Mouse (Mus musculus) forebrain, embryonic 13.5 days (tissue): ENCODE data around the gene Klkb1. TPM values are rescaled to one million over a fixed set of nuclear protein-coding genes. Genes with fewer than 3 reads are reported as not detected.
A peak's percentile ranks its signal among the peaks of the same experiment; 100 is the strongest.

Experiments
- ATAC-seq: fragments of 200-750 bp; cut with Nextera tagmentation; 2 replicates; pipeline ENCODE4 v1.8.0; 2017
- H3K27ac ChIP-seq: fragments of 300-500 bp; sonication (generic); 2 replicates; pipeline ENCODE4 v1.5.1; 2015; ENCODE audit warnings: inconsistent platforms, mild to moderate bottlenecking, moderate library complexity
- H3K27me3 ChIP-seq: fragments of 300-500 bp; sonication (generic); 2 replicates; pipeline ENCODE4 v1.6.1; 2015; ENCODE audit warnings: mild to moderate bottlenecking, inconsistent platforms
- H3K36me3 ChIP-seq: fragments of 300-500 bp; sonication (generic); 2 replicates; pipeline ENCODE4 v1.6.1; 2015; ENCODE audit warnings: mild to moderate bottlenecking, inconsistent platforms; ENCODE audit not compliant: poor library complexity, severe bottlenecking
- H3K4me1 ChIP-seq: fragments of 300-500 bp; sonication (generic); 2 replicates; pipeline ENCODE4 v1.6.1; 2015; ENCODE audit warnings: inconsistent platforms
- H3K4me2 ChIP-seq: fragments of 300-500 bp; sonication (generic); 2 replicates; pipeline ENCODE4 v1.6.1; 2015; ENCODE audit warnings: inconsistent platforms, mild to moderate bottlenecking, moderate library complexity
- H3K4me3 ChIP-seq: fragments of 300-500 bp; sonication (generic); 2 replicates; pipeline ENCODE4 v1.5.1; 2015; ENCODE audit warnings: mild to moderate bottlenecking, inconsistent platforms
- H3K9ac ChIP-seq: fragments of 300-500 bp; sonication (generic); 2 replicates; pipeline ENCODE4 v1.6.1; 2015; ENCODE audit warnings: mild to moderate bottlenecking, inconsistent platforms
- H3K9me3 ChIP-seq: fragments of 300-500 bp; sonication (generic); replicated peaks from 2 replicates; pipeline ENCODE4 v1.6.1; 2016; ENCODE audit warnings: inconsistent platforms
- WGBS: fragments of 180-500 bp; shearing (Covaris S2); methylation state at CpG from one replicate; pipeline ENCODE4 v1.1.7; 2015; 5-methylcytosine and 5-hydroxymethylcytosine counted together
- polyA plus RNA-seq: library from polyadenylated mRNA; unstranded; fragments of >200 nt; fragmentation: Nextera tagmentation; extraction: Ambion mirVana; gene quantifications from 2 replicates; pipeline ENCODE4 v1.2.1, GENCODE M21; 2015

The Klkb1 gene
- polyA plus RNA-seq, 1 experiment from 2014 or later = not detected

- Histone ChIP-seq H3K27me3 (no peaks in the 10 kb centered on the region), H3K36me3 (no peaks in the 10 kb centered on the region), H3K4me2 (no peak overlapping the region), H3K9ac (no peak overlapping the region), H3K9me3 (no peaks in the 10 kb centered on the region), H3K4me1 (no peaks in the 10 kb centered on the region), H3K4me3 (no peak overlapping the region), H3K27ac (no peak overlapping the region)
- ATAC-seq = no peak
- WGBS = 42% methylated on average over 8 of the region's 8 CpGs
These were observed 27.7 kb downstream of the Klkb1 start for GRCm38 (mm10) chr8:45266993-45267392.

GRCm38 (mm10) chr8:45264918-45265317, 29.7 kb downstream of the Klkb1 start:
- Histone ChIP-seq H3K27me3 (no peaks in the 10 kb centered on the region), H3K4me2 (no peak overlapping the region), H3K4me1 (no peaks in the 10 kb centered on the region), H3K36me3 (no peaks in the 10 kb centered on the region), H3K9ac (no peak overlapping the region), H3K9me3 (no peaks in the 10 kb centered on the region), H3K27ac (no peak overlapping the region), H3K4me3 (no peak overlapping the region)
- 85% methylated on average over 4 of the region's 4 CpGs for WGBS
- ATAC-seq = no peak

- Histone ChIP-seq H3K27ac (no peak overlapping the region), H3K9ac (no peak overlapping the region), H3K9me3 (no peaks in the 10 kb centered on the region), H3K27me3 (no peaks in the 10 kb centered on the region), H3K4me2 (no peak overlapping the region), H3K4me1 (no peaks in the 10 kb centered on the region), H3K36me3 (no peaks in the 10 kb centered on the region), H3K4me3 (no peak overlapping the region)
- 86% methylated on average over 3 of the region's 3 CpGs for WGBS
- ATAC-seq = no peak
These were observed 31.8 kb downstream of the Klkb1 start for GRCm38 (mm10) chr8:45262851-45263250.

DNA sequence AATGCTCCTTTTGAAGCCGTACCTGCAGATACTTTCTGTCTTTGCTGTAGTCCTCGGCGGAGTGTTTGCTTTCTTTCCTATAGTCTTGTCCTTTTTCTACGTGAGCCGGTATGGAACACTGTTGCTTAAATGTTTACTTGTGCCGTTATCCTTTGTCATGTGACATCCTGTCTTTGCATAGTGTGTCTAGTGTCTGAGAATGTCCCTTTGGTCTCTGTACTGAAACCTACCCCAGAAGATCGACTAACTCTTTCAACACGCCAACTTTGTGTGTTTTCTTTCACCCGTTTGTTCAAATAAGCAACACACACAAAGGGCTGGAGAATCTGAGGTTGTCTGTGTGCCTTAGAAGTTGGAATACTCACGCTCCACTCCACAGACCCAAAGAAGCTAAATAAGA, 32.7 kb downstream of the Klkb1 start, which contains the start of gene F11:
TSS of gene F11 (minus strand) at position 112 of the 400 bp plus-strand sequence.
- 88% methylated on average over 10 of the region's 10 CpGs for WGBS
- no peak for ATAC-seq

GRCm38 (mm10) chr8:45258421-45258820, 36.2 kb downstream of the Klkb1 start:
- H3K27ac ChIP-seq = no peak overlapping the region
- WGBS = 74% methylated on average over 8 of the region's 8 CpGs
- H3K36me3 ChIP-seq = no peaks in the 10 kb centered on the region
- H3K4me1 ChIP-seq = no peaks in the 10 kb centered on the region
- H3K4me3 ChIP-seq = no peak overlapping the region
- H3K4me2 ChIP-seq = no peak overlapping the region
- no peaks in the 10 kb centered on the region for H3K9me3 ChIP-seq
- H3K9ac ChIP-seq = no peak overlapping the region
- ATAC-seq = no peak
- H3K27me3 ChIP-seq = no peaks in the 10 kb centered on the region

More for the DNA sequence above, 32.7 kb downstream of the Klkb1 start, which contains the start of gene F11:
- Histone ChIP-seq H3K4me1 (no peaks in the 10 kb centered on the region), H3K9ac (no peak within 1 kb of the TSS), H3K9me3 (no peaks in the 10 kb centered on the region), H3K27me3 (no peaks in the 10 kb centered on the region), H3K27ac (no peak within 1 kb of the TSS), H3K4me2 (no peak within 1 kb of the TSS), H3K4me3 (no peak within 1 kb of the TSS), H3K36me3 (no peaks in the 10 kb centered on the region)

GRCm38 (mm10) chr8:45255040-45255439, 39.6 kb downstream of the Klkb1 start:
- no peak for ATAC-seq
- WGBS = 88% methylated on average over 12 of the region's 12 CpGs
- no peak overlapping the region for H3K4me2 ChIP-seq
- H3K4me3 ChIP-seq = no peak overlapping the region
- no peak overlapping the region for H3K27ac ChIP-seq
- H3K27me3 ChIP-seq = no peaks in the 10 kb centered on the region
- no peaks in the 10 kb centered on the region for H3K4me1 ChIP-seq
- H3K36me3 ChIP-seq = no peaks in the 10 kb centered on the region
- H3K9ac ChIP-seq = no peak overlapping the region
- no peaks in the 10 kb centered on the region for H3K9me3 ChIP-seq

DNA sequence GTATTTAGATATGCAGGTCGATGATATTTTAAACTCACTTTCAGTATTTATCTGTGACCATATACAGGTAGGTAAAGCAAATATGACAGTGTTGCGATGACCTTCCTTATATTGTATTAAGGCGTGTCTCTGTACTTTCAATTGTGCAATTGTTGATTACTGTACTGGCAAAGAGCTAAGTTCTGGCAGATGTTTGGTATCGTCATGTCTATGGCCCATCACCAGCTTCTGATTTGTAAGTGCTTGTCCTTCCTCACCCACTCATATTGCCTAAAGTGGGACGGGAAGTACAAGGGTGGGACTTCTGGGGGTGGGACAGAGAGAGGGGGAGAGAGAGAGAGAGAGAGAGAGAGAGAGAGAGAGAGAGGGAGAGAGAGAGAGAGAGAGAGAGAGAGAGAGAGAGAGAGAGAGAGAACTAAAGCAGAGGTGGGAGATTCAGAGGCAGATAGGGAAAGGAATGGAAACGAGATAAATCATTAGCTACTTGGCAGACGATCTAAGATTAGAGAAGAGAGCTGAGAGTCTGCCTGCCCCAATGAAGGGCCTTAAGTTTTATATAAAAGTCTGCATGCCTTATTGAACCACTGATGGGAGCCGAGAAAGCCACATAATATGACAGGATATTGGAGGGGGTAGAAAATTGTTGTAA, 40.3 kb downstream of the Klkb1 start:
- WGBS = 85% methylated on average over 8 of the region's 8 CpGs
- no peaks in the 10 kb centered on the region for H3K36me3 ChIP-seq
- H3K4me2 ChIP-seq = no peak overlapping the region
- no peaks in the 10 kb centered on the region for H3K27me3 ChIP-seq
- no peak for ATAC-seq
- no peaks in the 10 kb centered on the region for H3K4me1 ChIP-seq
- no peak overlapping the region for H3K9ac ChIP-seq
- H3K9me3 ChIP-seq = no peaks in the 10 kb centered on the region
- no peak overlapping the region for H3K27ac ChIP-seq
- H3K4me3 ChIP-seq = no peak overlapping the region

GRCm38 (mm10) chr8:45253586-45253985, 41.1 kb downstream of the Klkb1 start:
- no peak overlapping the region for H3K4me2 ChIP-seq
- no peaks in the 10 kb centered on the region for H3K27me3 ChIP-seq
- no peak overlapping the region for H3K27ac ChIP-seq
- H3K9me3 ChIP-seq = no peaks in the 10 kb centered on the region
- no peaks in the 10 kb centered on the region for H3K36me3 ChIP-seq
- 100% methylated on average over 1 of the region's 1 CpGs for whole genome bisulfite sequencing
- no peak for ATAC-seq
- no peak overlapping the region for H3K9ac ChIP-seq
- H3K4me3 ChIP-seq = no peak overlapping the region
- no peaks in the 10 kb centered on the region for H3K4me1 ChIP-seq

- Histone ChIP-seq H3K9me3 (no peaks in the 10 kb centered on the region), H3K9ac (no peak overlapping the region), H3K27ac (no peak overlapping the region), H3K4me1 (no peaks in the 10 kb centered on the region), H3K4me3 (no peak overlapping the region), H3K36me3 (no peaks in the 10 kb centered on the region), H3K4me2 (no peak overlapping the region), H3K27me3 (no peaks in the 10 kb centered on the region)
- no peak for ATAC-seq
- 57% methylated on average over 2 of the region's 2 CpGs for WGBS
These were observed 41.5 kb downstream of the Klkb1 start for GRCm38 (mm10) chr8:45253111-45253510.

- 25% methylated on average over 7 of the region's 7 CpGs for WGBS
- Histone ChIP-seq H3K27me3 (no peaks in the 10 kb centered on the region), H3K9me3 (no peaks in the 10 kb centered on the region), H3K9ac (no peak overlapping the region), H3K4me1 (0 out of 2 replicates have a peak, but pooled peaks cover 6% of the 10 kb centered on the region), H3K27ac (no peak overlapping the region), H3K4me2 (no peak overlapping the region), H3K36me3 (no peaks in the 10 kb centered on the region), H3K4me3 (no peak overlapping the region)
- ATAC-seq = no peak
These were observed 48.4 kb downstream of the Klkb1 start for GRCm38 (mm10) chr8:45246307-45246706.

- Histone ChIP-seq H3K9me3 (no peaks in the 10 kb centered on the region), H3K9ac (no peak overlapping the region), H3K4me1 (no peaks in the 10 kb centered on the region), H3K4me2 (no peak overlapping the region), H3K4me3 (no peak overlapping the region), H3K27me3 (no peaks in the 10 kb centered on the region), H3K27ac (no peak overlapping the region), H3K36me3 (no peaks in the 10 kb centered on the region)
- no peak for ATAC-seq
- WGBS = 94% methylated on average over 8 of the region's 8 CpGs
These were observed 55.3 kb downstream of the Klkb1 start for GRCm38 (mm10) chr8:45239363-45239762.

DNA sequence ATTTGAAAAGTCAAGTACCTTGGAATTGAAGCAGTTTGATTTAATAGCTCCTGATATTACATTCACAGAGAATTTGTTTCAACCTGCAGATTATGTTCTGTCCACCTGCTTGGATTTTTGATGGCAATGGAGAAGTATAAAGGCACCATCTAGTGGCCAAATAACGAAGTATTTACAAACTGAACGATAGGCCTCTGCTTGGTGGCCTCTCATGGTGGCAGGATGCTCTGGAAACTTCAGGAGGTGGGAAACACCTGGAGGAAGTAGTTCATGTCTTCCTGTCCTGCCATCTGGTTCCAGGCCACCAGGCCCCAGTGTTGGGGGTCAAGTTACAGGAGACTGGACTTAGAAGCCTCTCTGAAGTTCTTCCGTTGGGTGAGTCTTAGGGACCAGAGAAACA, 56.4 kb downstream of the Klkb1 start:
- H3K9me3 ChIP-seq = no peaks in the 10 kb centered on the region
- H3K27ac ChIP-seq = no peak overlapping the region
- H3K27me3 ChIP-seq = no peaks in the 10 kb centered on the region
- no peaks in the 10 kb centered on the region for H3K36me3 ChIP-seq
- 29% methylated on average over 3 of the region's 3 CpGs for WGBS
- no peak overlapping the region for H3K4me3 ChIP-seq
- H3K4me2 ChIP-seq = no peak overlapping the region
- no peaks in the 10 kb centered on the region for H3K4me1 ChIP-seq
- peak; percentile 44; the same call in 1 of the 2 replicates for ATAC-seq
- H3K9ac ChIP-seq = no peak overlapping the region
